Mouse (Mus musculus): ENCODE measurements around the gene Slc24a3.

GRCm38 (mm10) chr2:145656121-145656520 is 488.6 kb downstream of the Slc24a3 start:
- TF ChIP-seq CTCF (IDR thresholded peaks at IDR 0.05; ENCODE audit: insufficient read depth, low read length), result no peak
- TF ChIP-seq POLR2A (IDR thresholded peaks at IDR 0.05; ENCODE audit: borderline replicate concordance, extremely low read depth, low read depth, low read length), result no peak
